Mouse (Mus musculus) brain, embryonic 18.5 days (tissue): ENCODE results near the gene Vrk1.

Experiments used
- DNase-seq: peaks from one replicate; pipeline ENCODE4 v3.0.0-alpha.2; 2012; ENCODE audit warnings: low read depth, low spot score

Vrk1 gene

DNA sequence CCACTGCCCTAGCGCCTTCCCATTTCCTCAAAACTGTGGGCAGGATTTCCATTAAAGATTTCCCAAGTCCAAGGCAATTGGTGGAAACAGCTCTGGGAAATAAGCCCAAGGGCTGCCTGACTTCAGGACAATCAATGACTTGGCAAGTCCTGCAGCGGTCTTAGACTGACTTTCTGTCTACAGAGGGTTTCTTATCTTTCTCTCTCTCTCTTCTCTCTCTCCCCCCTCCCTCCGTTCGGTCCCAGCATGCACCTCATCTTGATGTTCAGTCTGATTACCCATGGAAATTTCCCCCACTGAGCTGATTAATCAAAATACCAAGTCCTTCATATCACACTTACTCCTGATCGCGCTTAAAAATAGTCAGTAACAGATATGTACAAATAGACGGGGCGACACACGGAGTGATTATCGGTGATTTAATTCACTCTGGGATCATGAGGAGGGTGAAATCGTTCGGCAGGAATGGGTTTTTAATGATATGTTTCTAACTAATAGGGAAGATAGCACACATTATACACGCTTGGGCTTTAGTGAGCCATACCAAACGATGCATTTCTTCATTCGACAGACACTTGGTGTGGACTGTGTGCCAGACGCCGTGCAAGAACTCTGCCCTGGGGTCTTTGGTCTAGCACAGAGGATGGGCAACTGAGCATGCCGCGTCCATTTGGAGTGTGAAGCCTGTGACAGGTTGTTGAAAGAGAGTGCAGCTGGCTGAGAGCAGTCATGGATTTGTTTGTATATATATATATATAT lies 12.8 kb upstream of the Vrk1 start:
- no peak for DNase-seq

DNA sequence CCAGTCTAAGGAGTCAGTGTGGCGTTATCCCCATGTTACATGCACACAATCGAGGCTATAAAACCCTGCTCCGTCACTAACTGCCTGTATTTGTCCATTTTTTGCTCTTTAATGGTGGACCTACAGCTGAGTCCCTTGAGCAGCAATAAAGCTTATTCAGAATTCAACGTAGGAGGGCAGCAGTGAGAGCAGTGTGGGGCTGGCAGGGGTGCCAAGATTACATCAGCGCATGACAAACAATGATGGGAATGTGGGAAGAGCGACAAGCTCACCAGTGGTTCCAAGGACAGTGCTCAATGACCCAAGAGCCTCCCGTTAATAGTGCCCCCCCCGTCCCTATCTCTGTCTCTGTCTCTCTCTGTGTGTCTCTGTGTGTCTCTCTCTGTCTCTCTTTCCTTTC lies 8.3 kb upstream of the Vrk1 start:
- no peak for DNase-seq

DNA sequence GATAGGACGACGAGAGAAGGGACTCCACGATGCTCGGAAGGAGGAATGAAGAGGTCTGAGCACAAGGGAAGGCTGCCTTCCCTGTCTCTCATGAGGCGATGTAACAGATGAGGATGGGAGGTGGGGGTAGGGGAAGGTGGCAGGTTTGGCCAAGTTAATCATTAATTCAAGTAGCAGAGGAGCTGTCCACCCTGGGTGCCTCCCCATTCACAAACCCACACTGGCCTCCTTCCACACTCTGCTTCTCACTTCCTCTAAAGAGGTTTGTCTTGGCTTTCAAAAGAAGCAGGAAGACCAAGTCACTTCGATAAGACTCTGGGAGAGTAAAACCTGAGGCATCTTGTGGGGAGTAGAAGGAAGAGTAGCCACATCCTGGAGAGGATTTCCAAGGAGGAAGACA lies 5.3 kb upstream of the Vrk1 start:
- no peak for DNase-seq

DNA sequence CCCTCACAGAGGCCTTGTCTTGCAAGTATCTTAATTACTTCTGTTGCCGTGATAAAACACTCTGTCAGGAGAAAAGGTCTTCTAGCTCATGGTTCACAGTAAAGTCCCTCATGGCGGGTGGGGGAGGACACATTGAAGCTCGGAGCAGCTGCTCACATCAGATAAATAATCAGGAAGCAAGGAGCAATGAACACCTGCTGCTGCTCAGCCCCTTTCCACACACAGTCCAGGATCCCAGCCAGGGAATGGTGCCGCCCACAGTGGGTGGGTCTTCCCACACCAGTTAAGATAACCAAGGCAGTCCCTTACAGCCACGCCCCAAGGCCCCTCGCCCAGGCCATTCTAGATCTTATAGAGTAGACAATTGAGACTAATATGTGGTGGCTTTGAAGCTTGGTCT lies 3.8 kb upstream of the Vrk1 start:
- no peak for DNase-seq

DNA sequence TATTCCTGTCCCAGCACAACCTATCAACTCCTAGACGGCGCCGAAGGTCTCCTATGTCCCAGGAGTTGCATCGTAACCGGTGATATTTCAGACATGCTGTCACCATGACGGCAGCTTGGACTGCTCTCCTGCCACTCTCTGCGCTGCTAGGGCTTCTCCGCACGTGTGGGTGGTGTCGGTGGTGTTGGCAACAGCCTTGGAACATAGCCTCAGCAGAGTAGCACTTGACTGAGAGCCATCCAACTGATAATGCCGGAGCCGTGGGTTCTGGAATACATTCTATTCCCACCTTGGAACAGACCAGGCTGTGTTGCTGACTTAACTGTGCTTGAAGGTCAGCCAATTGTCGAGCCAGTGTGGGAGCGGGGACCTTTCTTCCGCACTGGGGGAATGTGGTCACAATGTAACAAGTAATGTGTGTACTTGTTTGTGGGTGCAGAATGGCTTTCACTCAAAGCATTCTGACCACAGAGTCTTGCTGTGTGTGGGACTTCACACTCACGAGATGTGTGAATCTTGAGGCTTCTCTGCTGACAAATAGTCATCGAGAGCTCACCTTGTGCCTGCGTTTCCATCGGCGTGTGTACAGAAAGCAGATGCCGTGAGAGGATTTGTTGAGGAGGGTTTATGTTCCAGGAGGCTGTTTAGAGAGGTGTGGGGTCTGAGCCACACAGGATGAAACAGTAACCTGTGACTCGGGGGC lies 1.5 kb upstream of the Vrk1 start:
- DNase-seq = no peak

DNA sequence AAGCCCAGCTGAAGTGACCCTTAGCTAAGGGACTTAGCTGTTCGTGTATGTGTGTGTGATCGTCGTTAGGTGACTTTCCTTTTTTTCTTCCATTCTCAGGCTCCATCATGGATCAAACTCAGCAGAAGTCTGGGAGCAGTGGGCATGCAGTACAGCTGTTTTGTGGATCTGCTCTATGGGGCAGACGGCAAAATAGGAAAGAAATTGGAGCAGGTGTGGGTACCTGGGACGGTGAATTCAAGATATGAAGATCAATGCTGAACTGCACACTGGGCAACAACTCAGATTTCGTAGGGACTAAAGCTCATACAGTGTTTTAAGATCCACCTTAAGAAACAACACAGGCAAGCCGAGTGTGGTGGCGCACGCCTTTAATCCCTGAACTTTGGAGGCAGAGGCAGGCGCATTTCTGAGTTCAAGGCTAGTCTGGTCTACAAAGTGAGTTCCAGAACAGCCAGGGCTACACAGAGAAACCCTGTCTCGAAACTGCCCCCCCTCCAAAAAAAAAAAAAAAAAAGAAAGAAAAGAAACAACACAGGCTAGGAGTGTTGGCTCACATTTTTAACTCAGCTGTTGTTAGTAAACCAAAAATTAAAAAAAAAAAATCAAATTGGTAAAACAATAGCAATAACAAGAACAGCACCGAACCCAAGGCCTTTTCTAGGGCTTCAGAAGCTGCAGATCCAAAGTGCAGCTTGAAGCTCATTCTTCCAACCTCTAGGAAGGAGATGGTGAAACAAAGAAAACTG lies 732 bp upstream of the Vrk1 start:
- DNase-seq = no peak

DNA sequence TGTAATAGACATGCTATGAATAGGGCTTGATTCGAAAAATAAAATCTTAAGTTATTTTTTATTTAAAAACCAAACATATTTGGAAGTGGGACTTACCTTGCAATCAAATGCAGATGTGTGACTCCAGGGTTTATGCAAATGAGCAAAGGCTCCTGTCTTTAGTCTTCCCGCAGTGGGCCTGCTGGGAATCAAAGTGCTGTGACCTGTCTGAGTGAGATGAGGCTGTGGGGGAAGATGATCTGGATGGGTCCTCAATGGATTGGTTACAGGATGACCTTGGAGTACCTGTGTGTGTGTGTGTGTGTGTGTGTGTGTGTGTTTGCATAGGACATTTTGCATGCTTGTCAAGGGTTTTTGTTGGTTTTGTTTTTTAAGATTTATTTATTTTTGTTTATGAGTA lies 2.1 kb downstream of the Vrk1 start:
- no peak for DNase-seq

DNA sequence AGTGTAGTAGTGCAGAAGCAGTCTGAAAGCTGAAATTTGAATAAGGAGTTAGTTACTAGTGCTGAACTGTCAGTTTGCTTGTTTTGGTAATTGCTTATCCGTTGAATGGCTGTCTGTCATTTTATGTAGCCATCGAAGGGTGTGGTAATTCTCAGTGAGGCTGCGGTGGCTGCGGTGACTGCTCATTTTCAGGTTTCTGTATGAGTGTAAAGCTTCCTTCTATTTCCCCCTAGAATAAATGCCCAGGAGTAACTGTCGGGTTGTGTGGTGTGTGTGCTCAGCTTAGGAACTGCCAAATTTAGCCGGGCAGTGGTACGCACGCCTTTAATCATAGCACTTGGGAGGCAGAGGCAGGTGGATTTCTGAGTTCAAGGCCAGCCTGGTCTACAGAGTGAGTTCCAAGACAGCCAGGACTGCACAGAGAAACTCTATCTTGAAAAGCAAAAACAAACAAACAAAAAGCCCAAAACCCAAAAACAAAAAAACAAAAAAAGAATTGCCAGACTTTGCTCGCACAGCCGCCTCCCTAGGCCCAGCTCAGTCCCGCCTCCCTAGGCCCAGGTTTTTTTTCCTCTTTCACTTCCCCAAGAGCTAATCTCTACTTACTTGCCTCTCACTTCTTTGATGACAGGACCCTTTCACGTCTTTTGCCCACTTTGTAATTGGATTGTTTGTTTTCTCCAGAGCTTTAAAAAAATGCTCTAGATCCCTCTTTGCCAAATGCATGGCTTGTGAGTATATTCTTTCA lies 6.4 kb downstream of the Vrk1 start:
- no peak for DNase-seq

DNA sequence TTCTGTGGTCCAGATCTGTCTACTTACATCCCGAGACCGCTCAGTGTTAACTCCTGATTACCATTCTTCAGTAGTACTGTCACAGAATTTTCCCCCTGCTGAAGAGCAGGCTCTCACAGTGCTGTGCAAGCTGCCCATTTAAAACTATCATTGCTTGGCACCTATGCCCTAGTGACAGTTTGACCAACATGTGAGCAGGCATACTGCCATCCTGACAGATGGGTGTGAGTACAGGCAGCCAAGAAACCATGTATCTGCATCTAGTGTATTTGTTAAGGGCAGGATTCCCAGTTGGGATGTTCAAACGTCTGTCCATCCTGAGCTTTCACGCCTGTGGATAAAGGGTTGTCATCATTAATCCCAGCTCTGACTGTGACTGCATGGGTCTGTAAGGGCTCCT lies 10.0 kb downstream of the Vrk1 start:
- DNase-seq = peak; percentile 46

DNA sequence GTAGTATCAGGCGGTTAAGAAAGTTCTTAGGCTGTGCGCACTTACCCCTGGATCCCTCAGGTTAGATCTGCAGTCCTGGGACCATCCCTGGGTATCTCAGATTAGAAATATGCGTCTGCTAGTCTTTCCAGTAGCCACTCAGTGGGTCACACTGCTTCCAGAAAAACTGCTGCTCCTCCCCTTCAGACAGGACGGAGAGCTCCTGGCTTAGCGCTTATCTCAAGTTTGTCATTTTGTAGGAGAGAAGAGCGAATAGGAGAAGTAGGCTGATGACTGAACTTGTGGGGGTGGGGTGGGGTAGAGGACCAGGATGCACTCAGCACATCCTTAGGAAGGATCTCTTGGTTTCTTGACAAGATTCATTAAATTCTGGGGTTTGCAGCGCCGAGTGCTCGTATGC lies 13.6 kb downstream of the Vrk1 start:
- DNase-seq = no peak

DNA sequence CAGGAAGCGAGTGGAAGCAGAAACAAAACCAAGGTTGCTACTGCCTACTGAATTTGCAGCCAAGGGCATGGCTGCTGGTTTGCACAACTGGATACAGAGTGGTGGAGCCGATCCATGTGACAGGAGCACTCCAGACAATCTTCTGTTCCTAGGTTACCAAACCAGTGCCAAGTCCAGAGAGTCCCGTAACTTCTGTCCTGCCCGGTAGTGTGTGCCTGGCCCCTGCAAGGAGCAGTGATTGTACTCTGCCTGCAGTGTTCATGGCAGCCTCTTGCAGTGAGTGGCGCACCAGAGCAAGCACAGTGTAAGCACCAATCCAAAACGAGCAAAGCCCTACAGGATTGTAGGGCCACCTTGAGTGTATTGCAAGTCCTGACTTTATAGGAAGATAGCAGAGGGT lies 15.4 kb downstream of the Vrk1 start:
- no peak for DNase-seq

DNA sequence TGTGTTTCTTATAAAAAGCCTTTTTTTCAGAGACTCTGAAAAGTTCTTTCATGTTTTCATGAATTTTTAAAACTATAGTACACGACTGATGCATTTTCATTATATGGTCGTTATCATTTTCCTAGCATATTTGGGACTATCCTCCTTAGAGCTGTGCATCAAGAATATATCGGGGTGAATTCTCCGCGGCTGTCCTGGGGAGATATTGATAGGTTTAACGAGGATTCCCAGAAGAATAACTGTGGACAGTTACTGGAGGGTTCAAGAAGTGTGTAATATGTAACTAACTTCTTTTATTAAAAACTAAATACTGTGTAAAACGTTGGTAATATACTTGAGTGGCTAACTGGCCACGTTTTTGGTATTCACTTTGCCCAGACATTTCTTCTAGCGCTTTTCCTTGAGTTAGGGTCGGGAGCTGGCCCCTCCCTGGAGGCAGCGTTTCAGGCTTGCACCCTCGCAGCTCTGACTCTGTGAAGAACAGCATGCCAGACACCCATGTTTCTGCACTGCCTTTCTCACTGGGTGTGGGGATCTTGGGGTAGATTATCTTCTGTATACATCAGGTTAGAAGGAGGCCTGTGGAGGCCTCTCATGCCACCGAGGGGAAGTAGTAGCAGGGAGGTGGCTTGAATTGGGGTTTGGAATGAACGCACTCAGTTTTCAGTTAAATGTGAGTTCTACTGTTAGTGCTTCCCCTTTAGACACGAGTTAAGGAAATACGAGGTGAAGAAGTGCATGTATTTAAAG lies 16.5 kb downstream of the Vrk1 start:
- no peak for DNase-seq

DNA sequence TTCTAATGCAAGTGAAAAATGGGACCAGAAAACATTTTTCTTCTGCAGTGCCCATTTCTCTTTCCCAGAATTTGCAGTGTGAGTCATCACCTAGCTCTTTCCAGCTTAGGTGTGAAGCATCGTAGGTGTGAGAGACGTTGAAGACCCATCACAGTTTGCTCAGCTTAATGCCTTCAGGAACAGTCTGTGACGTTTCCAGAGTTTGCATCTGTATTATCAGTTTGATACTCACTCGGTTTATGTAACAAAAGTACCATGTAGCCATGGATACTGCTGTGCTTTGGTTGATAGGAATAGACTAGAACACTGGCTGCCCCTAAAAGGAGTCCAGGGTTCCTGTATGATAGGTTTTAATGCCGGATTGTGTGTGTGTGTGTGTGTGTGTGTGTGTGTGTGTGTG lies 17.3 kb downstream of the Vrk1 start:
- DNase-seq = no peak

DNA sequence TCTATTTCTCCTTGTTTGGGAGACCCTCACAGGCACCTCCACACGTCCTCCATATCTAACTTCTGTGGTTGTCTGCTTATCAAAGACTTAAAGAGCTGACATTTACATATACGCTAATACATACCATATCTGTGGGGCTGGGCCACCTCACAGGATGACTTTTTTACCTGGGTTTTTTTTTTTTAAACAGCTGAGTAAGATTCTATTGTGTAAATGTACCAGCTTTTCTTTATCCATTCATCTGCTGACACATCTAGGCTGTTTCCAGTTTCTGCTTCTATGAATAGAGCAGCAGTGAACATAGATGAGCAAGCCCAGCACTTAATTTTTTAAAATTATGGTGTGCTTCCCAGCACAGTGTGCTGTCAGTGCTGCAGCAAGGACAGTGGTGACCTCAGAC lies 19.6 kb downstream of the Vrk1 start:
- DNase-seq = no peak

DNA sequence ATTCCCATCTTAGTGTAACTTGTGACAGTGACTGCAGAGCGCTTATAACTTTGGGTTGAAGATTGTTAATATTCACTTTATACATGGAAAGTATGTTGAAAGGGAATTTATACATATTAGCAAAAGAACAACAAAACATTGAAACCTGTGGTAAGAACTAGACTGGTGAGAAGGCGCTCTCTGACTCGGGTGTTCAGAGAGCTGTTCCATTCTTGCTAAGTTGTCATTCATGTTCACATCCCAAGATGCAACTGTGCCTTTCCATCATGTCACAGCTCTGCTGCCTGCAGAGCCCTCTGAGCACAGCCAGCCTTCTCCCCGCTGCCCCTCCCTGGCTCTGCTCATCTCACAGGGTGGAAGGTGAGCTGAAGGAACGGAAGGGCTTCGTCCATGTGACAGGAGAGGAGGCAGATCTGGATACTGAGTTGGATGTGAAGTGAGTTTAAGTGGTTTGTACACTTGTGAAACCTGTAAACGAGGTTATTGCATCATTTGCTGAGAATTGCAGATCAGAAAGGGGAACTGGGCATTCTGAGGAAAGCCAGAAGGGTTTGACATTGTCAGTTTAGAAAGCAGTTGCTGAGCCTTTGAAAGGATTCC lies 20.2 kb downstream of the Vrk1 start:
- no peak for DNase-seq

DNA sequence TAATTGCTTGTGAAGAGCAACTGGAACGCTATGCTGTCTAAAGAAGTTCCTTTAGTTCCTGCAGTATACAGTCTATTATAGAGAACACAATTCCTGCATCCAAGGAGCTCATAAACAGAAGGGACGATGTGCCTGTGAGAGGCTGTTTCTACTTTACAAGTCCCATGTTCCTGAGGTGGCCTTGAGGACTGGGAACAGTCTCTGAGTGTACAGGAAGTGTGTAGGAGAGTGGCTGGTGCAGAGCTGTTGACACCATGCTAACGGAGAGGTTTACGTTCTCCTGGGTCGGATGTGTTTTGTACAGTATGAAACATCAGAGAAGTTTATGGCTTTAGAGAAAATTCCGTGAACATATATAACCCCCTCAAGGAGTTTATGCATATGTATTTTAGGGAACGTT lies 20.8 kb downstream of the Vrk1 start:
- no peak for DNase-seq

DNA sequence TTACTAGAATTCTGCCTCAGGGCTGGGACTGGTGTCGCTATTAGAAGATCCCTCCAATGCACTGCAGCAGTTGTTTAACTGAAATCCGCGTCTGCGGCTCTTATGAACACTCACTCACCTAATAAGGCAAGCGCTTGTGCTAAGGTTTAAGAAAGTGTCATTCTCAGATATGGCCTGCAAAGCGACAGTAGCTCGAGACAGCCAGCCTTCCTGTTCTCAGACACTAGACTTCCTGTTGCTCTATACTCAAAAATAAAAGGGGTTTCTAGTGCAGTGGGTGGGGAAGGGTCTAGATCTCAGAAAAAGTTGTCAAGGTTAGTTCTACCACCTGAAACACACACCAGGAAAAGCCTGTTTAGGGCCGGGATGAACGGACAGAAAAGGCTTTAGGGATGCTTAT lies 21.9 kb downstream of the Vrk1 start:
- no peak for DNase-seq

DNA sequence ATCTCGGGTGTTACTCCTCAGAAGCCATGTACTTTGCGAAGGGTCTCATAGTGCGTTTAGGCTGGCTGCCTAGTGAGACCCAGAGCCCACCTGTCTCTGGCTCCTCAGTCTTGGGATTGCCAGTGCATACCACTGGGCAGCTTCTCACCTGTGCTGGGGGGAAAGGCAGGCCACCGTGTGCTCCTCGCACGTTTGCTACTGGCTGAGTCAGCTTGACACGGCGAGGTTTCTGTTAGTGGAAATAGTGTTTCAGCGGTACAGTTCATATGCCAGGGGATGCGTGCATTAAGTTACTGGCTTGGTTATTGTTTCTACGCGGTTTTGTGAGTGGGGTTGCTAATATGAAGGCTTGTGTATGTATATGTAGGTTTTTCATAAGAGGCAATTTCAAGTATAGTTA lies 22.3 kb downstream of the Vrk1 start:
- DNase-seq = no peak

DNA sequence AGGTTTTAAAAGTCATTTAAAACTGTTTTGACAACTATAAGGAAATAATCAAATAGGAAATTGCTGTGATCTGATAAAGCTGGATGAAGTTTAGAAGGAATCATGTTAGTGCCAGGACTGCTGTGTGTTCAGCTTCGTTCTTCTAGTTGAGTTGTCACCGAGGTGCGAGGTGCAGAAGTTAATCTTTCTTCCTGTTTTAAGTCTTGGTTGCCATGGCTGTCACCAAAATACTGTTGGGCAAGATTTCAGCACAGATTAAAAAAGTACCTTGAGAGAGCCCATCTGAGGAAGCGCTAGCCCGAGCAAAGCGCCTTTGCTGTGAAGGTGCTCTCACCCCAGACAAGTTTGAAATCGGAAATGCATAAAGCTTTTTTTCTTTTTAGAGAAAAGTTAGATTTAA lies 24.2 kb downstream of the Vrk1 start:
- DNase-seq = no peak

DNA sequence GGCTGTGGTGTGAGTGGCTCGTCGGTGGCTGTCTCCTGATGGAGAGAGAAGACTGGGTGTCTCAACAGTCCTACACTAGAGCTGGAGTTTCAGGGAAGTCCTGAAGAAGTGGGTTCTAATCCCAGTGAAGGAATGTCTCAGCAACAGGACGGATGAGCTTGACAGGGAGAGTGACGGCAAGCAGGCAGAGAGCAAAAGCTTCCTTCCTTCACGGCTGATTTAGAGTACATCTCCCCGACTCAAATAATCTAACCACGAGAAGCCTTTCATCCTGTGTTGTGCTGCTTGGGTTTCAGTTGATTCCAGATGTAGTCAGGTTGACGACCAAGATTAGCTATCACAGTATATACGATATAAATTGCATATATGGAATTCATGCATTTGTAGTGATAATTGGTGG lies 24.7 kb downstream of the Vrk1 start:
- DNase-seq = no peak

DNA sequence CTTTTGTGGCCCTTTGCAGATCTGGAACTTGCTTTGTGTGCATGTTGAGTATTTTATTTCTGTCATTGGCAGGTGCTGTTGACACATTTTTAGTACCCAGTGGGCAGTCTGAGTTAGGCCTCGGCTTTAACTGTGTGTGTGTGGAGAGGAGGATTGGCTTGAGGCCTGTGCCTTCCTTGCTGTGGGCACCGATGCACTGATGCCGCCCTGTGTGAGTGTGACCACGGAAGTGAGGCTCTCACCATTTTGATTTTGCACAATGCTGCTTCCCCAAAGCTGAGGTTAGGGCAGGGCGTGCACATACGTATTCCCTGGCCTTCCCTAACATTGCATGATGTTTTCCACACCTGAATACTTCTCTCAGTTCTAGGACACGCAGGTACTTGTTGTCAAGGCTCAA lies 30.2 kb downstream of the Vrk1 start:
- DNase-seq = no peak
